Mouse (Mus musculus) mesoderm, embryonic 11.5 days (tissue): Measurements from ENCODE around the gene Bloc1s1.

Experiments
- DNase-seq: peaks from one replicate; pipeline ENCODE4 v3.0.0-alpha.2; 2012; ENCODE audit warnings: low read depth, low spot score

Gene Bloc1s1

DNA sequence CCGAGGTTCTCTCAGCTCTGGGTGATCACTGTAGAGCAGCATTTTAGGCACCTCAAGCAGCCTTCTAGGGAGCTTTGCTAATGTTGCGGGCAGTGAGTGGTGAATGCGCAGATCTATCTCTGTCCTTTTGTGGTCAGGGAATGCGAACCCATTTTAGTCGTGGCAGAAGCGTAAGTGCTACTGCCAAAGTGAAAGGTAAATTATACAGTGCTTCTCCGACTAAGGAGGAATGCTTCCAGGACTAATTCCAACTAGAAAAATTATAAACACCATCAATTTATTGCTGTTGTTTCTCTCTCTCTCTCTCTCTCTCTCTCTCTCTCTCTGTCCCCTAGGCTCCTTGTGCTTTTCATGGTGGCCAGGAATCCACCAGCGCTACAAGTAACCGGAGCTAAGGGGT, at the start of gene Bloc1s1:
Gene Bloc1s1, minus strand, starts transcription at position 101 of the 400 bp plus-strand sequence.
- no peak for DNase-seq

DNA sequence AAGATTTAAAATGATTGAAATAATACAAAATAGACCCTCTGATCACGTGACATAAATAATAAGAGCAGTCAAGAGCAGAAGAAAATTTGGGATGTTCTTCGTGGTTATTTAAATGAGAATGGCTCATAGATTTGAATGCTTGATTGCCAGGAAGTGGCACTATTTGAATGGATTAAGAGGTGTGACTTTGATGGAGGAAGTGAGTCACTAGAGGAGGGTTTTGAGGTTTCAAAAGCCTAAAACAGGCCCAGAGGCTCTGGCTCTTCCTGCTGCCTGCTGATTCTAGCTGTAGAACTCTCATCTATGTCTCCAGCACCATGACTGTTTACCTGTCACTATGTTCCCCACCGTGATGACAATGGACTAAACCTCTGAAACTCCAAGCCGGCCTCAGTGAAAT, 49.0 kb upstream of the Bloc1s1 start:
- no peak for DNase-seq

DNA sequence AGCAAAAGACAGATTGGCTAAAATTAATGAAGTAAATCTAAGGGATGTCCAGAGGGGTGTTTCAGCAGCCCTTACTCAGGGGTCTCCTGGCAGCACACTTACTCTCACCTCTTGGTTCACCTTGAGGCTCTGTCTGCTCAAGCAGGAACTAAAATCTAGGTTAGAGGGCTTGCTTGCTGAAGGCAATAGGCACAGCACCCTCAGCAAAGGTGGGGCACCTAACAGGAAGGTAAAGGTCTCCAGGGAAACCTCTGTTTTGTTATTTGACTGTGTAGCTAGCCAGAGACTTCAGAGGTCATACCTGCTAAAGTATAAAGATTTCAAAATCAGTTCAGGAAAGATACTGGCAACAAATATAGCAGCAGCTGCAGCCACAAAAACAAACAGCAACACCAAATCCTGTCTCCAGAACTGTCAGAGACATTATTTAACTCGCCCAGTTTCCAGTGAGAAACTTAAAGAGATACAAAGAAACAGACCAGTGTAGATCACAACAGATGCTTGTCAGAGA, 47.0 kb upstream of the Bloc1s1 start:
- DNase-seq = no peak

DNA sequence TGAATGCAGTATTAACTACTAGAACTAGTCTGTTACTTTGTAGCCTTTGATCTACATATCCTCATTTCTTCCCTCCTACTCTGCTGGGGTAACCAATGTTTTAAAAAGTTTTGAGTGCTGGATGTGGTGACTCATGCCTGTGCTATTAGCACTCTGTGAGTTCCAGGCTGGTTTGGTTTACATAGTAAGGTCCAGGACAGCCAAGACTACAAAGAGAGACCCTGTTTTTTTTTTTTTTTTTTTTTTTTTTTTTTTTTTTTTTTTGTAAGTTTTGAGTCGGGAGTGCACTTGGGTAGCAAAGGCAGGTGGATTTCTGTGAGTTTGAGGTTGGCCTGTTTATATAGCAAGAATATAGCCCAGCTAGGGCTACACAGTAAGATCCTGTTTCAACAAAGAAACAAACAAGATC, 44.5 kb upstream of the Bloc1s1 start:
- no peak for DNase-seq

DNA sequence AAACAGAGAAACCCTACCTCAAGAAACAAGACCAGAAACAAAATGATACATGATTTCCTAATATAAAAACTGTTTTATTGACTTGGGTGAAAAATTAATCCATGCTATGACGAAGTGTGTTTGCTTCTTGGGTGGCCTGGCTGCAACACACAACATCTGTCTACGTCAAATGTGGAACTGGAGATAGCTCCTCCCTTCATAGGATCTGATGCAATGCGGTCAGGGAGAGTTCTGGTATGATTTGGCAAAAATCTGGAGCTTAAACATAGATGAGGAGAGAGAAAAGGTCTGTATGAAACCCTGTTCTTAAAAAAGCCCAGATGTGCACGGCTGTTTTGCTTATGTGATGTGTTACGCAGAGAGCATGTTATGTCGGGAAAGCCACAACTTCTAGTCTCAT, 42.0 kb upstream of the Bloc1s1 start:
- DNase-seq = no peak

DNA sequence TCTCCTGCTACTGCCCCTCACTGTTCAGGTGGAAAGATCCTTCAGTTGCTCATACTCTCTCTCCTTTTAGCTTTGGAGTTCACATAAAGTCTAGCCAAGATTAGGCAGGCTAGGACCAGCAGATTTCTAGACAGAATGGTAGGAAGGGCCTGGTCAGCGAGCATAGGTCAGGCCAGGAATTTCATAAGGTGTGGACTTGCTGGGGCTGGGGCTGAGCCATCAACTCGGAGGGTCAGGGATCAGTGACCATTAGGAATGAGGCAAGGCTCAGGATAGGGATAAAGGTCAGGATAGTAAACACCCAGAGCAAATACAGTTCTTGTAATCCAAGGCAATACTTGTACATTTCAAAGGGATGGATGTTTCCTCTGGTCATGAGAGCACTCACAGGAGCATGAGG, 41.1 kb upstream of the Bloc1s1 start:
- no peak for DNase-seq

DNA sequence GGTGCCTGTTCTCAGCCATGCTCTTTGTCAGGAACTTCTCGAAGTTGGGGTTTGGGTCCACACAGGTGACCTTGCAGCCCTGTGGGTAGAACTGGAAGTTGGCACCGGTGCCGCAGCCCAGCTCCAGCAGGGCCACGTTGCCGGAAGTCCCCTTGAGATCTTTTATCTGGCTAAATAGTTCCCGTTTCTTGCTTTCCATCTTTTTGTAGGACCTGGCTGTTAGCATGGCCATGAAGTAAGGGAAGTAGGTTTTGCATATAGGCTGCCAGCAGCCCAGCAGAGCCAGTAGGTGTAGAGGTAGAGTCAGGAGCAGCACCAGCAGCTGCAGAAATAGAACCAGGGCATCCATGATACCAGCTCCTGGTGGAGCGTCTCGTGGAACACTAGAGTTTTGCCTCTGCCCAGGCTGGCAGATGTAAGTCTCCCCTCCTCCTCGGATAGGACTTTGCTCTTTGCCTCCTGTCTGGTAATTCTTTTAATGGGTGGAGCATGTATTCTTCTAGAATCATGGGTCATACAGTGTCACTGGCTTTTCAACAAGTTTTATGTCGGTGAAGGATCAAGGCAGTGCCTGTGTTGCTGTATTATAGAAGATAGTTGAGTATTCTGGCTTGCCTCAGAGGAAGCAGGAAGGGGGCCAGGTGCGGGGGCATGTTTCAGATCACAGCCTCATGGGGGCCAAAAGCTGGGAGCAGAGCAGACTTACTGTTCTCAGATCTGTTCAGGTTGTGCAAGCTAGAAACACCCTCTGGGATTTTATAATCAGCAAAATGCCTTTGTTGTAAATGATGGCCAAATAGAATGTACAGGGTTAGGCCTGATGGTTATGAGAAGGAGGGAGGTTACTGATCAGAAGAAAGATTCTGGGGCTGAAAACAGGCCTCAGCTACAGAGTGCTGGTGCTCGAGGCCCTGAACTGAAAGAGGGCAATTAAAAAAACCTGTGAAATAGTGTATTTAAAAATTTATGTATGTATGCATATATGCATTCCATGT, 37.1 kb upstream of the Bloc1s1 start, which contains the start of gene Mettl7b:
Gene Mettl7b, minus strand, starts transcription at position 399 of the 995 bp plus-strand sequence.
- DNase-seq = no peak

DNA sequence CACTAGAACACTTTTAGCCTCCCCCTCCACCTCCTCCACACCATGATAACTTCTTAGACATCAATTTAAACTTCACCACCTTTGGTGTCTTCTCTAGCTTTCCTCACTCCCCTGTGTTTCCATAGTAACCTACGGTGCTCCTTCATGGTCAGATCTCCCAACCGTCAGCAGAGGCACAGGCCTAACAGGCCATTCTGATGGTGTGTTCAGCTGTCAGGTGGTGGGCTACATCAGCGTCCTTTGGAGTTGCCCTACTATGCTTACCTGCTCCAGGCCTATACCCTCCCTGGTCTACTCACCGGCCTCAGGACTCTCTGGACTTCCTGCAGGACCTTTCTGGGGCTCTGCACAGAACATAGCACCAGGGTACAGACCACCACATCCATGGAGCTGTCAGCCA, 36.3 kb upstream of the Bloc1s1 start:
- DNase-seq = no peak

DNA sequence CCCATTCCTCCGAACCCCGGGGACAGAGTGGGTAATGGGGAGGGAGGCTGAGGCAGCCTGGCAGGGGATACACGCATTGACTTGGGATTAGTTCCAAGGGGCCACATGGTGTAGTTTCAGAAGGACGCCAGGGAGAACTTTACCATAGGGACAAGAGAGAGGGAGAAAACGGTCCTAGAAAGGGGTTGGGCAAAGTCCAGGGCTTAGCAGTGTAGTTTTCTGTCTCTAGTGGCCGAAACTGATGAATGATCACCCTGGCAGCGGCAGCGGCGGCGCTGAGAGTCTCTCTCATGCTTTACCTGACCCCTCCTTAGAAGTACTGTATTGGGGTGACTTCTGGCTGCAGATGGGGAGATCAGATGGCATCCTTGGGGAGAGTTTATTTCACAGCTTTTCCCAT, 34.5 kb upstream of the Bloc1s1 start:
- DNase-seq = no peak

DNA sequence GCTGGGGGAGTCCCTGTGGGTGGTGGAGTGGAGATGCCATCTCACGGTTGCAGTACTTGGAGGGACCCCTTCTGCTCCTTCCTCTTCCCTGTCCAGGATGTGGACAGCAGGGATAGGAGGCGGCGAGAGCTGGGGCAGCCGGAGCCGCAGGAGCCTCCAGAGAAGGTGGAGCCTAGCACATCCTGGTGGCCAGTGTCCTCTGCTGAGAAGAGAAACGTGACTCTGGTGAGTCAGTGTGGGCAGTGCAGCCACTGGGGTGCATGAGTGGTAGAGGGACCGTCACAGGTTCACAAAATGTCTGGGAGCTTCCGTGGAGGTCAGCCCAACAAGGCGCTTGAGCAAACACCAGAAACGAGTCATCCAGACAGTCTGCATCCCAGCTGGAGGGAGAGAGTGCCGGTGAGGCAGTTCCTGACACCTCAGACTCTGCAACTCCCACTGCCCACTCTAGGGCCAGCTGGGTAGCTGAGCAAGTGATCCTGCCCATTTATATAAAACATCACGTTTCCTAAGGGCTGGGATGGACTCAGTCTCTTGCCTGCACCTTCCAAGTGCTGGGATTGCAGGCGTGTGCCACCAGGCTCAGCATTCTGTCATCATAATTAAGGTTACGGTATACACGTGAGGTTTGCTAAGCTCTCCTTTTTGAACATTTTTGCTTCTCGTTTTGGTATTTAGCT, 26.5 kb upstream of the Bloc1s1 start:
- DNase-seq = no peak

DNA sequence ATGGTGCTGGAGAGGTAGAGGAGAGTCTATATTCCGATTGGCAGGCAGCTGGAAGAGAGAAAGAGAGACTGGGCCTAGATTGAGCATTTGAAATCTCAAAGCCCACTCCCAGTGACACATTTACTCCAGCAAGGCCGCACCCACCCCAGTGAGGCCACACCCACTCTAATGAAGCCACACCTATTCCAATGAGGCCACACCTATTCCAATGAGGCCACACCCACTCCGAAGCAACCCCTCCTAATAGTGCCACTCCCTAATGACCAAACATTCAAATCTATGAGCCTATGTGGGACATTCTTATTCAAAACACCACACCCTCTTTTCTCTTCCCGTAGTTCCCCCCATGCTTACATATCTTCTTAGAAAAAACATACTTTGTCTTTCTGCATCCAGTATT, 23.7 kb upstream of the Bloc1s1 start:
- no peak for DNase-seq

DNA sequence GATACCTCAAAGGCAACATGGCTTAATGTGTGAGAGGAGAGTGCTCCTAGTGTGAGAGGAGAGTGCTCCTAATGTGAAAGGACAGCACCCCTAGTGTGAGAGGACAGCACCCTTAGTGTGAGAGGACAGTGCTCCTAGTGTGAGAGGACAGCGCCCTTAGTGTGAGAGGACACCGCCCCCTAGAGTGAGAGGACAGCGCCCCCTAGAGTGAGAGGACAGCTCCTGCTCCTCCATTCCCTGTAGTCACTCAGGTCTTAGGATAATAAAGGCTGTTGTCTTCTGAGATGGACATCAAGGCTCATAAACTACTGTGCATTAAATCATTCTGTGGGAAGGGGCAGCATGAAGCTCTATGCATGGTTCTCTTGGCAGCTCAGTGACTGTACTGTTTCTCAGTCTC, 21.8 kb upstream of the Bloc1s1 start:
- DNase-seq = no peak

DNA sequence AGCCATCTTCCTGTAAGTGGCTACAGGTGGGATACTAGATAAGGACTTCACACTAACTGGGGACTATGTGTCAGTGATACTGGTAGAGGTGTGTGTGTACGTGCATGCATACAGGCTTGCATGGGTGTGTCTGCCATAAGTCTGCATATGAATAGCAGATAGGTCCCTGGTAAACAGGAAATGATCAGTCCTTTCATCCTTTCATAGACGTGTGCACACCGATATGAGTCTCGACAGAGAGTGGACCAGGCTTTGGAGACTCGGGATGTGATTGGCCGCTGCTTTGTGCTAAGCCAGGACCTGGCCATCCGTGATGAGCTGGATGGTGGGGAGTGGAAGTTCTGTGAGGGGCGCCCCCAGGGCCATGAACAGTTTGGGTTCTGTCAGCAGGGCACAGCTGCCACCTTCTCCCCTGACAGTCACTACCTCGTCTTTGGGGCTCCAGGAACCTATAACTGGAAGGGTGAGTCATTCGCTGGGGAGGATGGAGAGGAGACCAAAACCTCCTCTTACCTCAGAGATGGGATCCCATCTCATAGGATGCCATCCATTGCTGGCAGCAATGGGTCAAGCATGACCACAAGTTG, 16.7 kb upstream of the Bloc1s1 start:
- no peak for DNase-seq

DNA sequence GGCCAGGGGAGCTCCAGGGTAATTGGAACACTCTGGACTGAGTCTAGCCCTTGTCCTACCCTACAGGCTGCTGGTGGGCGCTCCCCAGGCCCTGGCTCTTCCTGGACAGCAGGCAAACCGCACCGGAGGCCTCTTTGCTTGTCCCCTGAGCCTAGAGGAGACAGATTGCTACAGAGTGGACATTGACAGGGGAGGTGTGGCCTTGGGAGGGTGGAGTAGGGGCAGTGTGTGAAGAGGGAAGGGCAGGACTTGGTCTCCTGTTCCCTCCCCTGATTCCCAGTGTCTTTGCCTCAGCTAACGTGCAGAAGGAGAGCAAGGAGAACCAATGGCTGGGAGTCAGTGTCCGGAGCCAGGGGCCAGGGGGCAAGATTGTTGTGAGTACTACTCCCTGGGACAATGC, 15.1 kb upstream of the Bloc1s1 start:
- DNase-seq = no peak

DNA sequence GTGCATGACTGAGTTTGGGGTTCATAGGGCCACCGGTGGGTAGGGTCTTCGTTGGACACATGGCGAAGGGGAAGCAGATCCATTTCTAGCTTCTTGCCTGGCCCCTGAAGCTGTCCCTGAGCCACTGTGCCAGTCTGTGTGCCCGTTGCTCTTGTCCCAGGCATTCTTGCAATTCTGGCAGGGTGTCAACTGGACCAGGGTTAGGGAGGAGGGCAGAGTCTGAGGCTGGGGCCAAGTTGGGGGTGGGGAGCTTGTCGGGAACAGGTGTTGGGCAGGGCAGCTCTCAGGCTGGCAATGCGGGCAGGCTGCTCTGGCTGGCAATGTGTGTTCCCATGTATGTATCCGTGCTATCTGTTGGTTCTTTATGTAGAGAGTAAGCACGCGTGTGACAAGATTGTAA, 14.6 kb upstream of the Bloc1s1 start:
- no peak for DNase-seq

DNA sequence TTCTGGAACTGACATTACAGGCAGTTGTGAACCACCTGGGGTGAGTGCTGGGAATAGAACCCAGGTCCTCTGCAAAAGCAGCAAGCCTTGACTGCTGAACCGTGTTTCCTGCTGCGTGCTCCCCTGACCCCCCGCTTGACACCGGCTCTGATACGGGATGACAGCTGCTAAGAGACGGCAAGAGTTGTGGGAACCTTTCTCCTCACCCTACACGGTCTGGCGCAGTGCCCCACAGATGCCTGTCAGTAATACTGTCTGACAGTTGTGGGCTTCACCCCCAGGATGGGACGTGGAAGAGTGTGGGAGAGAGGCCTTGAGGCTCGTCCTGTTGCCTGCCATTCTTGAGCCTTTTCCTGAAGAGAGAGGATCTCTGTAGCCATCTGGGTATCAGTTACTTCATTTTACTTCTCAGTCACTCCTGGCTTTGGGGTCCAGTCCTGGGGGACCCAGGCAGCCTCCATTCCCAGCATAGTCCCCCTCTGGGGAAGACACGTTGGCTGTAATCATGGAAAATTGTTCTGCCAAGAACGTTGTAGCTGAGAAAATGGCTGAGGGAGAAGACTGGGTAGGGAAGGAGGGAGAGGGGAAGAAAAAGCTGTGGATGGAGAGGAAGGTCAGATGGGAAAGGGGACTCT, 14.0 kb upstream of the Bloc1s1 start:
- DNase-seq = no peak

DNA sequence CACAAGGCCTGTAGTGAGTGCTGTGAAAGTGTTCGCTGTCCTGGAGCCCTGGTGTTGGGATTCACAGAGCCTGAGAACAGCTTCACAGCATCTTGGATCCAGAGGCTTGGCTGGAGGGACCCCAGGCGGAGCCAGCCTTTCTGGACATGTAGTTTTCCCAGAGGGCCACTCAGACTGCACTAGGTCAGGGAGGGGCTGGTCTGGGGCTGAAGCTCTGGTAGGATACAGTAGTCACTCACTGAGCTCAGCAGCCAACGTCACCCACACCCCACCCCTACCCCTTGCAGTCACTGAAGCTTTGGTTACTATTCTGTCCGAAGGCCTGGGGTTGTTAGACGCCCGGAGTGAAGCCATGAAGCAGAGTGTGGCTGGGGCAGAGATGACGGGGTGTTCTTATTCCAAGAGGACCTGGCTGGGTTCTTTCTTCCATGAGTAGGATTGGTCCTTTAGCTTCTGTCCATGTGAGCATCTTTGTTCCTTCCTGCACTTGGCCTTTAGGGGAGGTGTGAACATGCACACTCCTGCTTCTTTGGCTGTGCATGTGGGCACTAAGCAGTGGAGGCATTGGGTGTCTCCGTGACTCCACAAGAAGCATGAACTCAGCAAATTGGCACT, 12.1 kb upstream of the Bloc1s1 start:
- DNase-seq = no peak

DNA sequence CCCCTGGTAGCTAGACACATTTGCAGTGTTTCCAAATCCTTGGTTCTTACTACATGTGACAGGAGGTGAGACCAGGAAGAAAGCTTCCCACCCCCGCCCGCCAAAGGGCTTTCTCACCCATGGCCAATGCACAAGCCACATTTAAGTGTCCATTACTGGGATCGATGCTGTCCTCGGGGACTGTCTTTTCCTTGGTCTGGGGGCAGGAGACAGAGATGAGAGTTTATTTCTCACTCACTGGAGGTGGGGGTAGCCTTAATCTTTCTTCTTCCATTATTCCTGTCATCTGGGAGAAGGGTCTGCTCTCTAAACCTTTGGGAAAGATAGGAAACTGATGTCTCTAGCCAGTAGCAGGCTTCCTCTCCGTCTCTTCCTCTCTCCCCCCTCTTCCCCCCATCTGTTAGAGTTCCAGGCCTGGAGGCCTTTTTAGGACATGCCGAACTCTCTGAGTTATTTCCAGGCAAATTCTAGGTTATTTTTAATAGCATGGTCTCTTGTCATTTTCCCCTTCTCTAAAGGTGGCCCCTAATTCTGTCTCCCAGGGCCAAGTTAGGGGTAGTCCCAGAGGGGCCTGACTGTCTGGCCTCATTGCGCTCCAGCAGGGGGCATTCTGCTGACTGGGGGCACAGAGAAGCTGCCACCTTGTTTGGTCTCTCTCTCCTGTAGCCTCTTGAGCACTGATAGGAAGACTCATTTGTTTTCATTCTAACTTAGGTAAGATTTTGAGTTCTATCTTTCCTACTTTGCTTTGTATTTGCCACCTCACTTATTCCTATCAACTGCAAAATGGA, 11.4 kb upstream of the Bloc1s1 start:
- DNase-seq = no peak

DNA sequence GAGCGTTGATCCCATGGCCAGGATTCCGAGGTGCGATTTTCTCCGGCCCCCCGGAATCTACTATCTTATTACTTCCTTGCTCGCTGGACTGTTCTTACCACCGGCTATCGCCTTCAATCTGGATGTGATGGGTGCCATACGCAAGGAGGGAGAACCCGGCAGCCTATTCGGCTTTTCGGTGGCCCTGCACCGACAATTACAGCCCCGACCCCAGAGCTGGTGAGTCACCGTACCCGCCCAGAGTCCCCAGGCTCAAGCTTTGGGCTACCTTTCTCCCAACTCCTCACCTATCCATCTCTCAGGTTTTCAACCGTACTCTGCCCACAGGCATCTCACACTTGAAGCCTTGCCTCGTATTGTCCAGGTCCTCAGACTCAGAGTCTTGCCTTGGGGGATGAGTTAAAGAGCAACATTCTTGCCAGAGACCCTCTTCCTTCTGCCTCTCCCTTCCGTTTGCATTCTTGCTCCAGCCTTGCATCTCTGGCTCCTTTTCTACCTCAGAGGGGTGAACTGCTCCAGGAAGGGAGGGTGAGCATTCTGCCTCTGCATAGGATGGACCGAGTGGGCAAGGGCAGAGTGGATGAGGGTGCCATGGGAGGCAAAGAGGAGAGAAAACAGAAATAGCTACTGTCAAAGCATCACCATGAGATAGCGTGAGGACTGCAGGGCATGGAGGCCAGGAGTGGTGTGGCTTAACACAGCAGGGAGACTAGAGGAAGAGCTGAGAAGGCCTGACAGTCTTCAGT, 10.3 kb upstream of the Bloc1s1 start:
- no peak for DNase-seq

DNA sequence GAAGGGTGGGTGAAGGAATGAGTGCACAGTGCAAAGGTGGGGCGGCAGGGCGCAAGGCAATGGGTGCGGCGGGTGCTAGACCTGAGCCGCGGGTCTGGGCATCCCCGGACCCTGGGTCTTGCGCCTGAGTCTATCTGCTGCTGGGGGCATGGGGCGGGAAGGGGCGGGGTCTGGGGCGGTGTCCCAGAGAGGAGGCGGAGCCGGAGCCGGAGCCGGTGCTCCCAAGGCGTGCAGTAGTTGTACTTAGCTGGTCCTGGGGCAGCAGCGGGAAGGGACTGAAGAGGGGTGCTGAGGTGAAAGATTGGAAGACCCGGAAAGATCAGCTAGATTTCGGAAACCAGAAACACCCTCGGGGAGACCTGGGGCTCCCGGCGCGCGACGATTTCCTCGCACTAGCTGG, 9.7 kb upstream of the Bloc1s1 start, which contains the start of gene Itga7:
Gene Itga7, plus strand, starts transcription at position 245 of the 400 bp plus-strand sequence.
- DNase-seq = peak; percentile 40
